Mouse (Mus musculus): Measurements from ENCODE around the gene Fgf12.

Gene Fgf12

GRCm38 (mm10) chr16:28752638-28753118, at the start of gene Fgf12:
TSS of gene Fgf12 (minus strand) at chr16:28753068.
- DNase-seq: no peak

DNA sequence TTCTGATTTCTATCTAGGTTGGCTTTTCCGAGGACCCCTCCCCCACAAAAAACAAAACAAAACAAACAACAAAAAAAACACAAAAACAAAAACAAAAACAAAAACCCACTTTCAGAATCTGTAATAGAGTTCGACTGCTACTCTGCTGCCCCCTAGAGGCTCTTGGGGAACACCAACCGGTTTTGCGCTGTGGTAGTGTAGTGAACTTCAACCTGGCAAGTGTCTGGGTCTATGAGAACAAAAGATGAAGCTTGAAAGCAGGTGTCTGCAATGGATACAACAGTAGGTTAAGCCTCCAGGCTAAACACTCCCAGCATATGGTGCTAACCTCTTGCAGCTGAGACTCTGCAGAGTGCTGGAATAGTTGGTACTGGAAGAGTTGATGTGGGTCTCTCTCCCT, 40.2 kb upstream of the Fgf12 start:
- peak; percentile 18 for DNase-seq

DNA sequence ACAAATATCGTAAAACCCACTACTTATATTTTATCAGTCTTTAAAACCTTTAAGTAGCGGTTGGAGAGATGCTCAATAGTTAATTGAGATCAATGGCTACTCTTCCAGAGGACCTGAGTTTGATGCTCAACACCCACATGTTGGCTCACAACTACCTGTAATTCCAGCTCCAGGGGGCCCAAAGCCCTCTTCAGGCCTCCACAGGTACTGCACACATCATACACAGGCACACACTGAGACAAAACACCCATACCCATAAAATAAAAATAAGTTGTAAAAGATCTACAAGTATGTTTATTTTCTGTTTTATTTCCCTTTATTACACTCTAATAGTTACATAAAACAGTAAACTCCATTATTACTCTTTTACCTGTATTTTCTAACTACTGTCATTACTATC, 17.4 kb upstream of the Fgf12 start:
- DNase-seq: no peak

DNA sequence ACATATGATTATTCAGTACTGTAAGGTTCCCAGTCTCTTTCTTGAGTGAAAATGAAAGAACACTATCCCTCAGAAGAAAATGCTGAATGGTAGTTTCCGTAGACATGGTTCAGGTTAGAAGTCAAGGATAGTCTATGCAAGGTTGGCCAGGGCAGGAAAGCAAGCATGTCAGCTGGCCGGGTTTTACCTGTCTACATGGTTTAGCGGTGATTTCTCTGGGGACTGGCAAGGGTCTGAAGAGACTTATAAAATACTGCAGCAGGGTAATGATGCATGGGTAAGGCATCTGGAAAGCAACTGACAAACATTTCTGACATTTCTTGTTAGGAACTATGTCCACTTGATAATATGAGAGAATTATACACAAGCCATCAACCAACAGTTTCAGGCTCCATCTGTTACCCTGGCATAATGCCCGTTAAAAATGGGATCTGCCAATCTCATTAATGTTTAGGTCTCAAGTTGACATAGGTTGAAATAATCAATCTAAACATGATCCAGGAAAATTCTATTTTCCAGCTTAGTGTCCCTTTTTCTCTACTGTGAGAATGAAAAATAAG, 8.6 kb upstream of the Fgf12 start:
- DNase-seq: no peak

DNA sequence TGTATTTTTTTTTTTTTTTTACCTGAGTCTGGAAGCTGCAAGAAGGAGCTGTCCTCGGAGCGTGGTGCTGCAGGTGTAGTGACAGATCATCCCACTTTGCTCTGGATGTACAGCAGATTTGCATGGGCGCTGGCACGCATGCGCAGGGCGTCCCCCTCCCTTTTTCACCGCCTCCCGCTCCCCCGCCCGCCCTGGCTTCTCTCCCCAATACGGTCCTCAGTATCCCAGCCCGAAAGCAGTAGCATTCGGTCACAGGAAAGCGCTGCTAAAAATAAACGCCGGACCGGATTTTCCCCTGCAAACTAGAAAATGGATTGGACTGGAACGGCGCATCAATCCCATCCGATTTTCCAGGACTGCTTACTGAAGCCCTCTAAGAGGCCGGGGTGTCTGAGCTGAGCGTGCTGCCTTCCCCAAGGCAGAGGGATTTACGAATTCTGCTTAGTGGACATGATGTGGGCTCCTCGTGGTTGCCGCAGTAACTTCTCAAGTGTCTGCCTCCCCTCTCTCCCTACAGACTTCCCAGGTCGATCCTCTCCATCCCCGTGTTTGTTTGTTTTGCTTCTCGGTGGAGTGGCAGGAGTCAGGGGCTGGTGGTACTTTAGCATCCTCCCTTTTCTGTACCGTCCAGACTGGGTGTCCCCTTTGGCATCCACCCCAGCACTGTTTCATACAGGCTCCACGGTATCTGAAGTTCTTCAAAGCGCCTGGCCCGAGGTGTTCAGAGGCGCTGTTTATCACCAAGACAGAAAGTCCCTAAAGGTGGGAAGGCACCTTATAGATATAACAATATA, 453 bp upstream of the Fgf12 start:
- peak; percentile 70 for DNase-seq

DNA sequence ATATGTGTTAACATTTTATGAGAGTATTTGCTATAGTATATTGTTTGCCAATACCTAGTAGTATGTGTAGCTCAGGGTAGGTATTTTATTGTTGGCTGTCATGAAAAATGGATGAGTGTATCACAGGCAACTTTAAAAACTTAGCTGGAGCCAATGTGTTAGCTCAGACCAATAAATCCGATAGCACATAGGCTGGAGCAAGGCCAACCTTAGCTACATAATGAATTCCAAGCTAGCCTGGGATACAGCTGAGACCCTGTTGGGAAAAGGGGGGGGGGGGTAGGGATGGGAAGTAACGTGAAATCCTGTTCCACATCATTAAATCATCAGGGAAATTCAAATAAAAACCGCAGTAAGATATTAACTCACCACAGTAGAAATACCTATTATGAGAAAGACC, 18.4 kb downstream of the Fgf12 start:
- DNase-seq: no peak

- DNase-seq: no peak
Observed at GRCm38 (mm10) chr16:28726792-28727191, 26.1 kb downstream of the Fgf12 start.

- DNase-seq: no peak
Observed at GRCm38 (mm10) chr16:28706623-28707022, 46.2 kb downstream of the Fgf12 start.

- no peak for DNase-seq
Observed at GRCm38 (mm10) chr16:28700346-28700745, 52.5 kb downstream of the Fgf12 start.

- DNase-seq: no peak
Observed at GRCm38 (mm10) chr16:28696851-28697250, 56.0 kb downstream of the Fgf12 start.

- no peak for DNase-seq
Observed at GRCm38 (mm10) chr16:28694113-28694899, 58.6 kb downstream of the Fgf12 start.

GRCm38 (mm10) chr16:28688861-28689385, 63.9 kb downstream of the Fgf12 start:
- no peak for DNase-seq

- DNase-seq: no peak
Observed at GRCm38 (mm10) chr16:28681625-28682024, 71.2 kb downstream of the Fgf12 start.

GRCm38 (mm10) chr16:28668815-28669347, 84.0 kb downstream of the Fgf12 start:
- DNase-seq: no peak

GRCm38 (mm10) chr16:28652640-28653039, 100.2 kb downstream of the Fgf12 start:
- no peak for DNase-seq

- DNase-seq: no peak
Observed at GRCm38 (mm10) chr16:28650589-28650988, 102.3 kb downstream of the Fgf12 start.

DNA sequence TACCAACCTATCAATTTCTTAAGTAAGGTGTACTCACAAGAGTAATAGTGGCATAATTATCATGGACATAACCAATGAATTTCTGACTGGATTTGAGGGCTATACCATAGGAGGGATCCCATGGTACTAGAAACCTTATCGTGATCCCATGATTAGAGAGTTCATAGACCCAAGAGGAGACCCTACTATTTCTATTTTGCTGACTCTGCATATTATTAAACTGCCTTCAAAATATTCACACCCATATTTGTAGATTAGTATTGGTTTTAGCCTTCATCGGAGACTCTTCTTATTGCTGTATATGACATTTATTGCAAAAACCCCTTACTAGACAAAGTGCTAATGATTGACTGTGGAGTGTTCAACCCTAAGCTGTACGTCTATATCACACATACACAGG, 107.8 kb downstream of the Fgf12 start:
- DNase-seq: no peak

- DNase-seq: no peak
Observed at GRCm38 (mm10) chr16:28631721-28632120, 121.1 kb downstream of the Fgf12 start.

- DNase-seq: no peak
Observed at GRCm38 (mm10) chr16:28630771-28631484, 121.9 kb downstream of the Fgf12 start.

DNA sequence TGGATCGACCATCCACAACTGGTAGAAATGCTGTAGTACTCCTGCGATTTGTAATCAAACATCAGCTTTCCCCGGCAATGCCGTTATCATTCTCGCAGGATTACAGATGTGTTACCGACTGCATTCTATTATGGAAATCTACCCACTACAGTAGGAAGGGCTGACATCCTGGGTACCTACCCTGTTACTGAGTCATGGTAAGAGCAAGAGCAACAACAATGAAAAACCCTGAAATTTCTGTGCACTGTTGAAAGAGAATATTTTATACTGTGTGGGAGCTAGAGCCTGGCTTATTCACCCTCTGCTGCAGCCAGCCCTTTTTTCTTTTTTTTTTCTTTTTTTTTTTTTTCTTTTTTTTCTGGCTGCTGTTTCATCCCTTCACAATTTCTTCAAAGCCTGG, 126.6 kb downstream of the Fgf12 start:
- no peak for DNase-seq

GRCm38 (mm10) chr16:28625689-28626088, 127.2 kb downstream of the Fgf12 start:
- no peak for DNase-seq

DNA sequence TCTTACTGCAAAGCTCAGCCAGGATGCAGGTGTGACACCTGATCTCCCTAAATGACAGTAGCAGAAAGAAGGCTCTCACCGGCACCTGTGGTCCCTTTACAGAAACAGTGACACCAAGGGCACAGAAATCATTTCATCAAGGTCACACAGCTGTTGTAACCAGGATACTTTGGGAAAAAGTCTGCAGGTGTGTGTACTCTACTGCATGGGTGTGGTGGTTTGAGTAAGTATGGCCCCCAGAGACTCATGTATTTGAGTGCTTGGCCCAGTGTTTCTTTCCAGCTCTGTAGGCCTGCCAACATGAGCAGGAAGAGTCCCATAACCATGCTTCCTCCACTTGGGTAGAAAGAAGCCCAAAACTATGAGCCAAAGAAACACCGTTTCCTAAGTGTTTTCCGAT, 138.5 kb downstream of the Fgf12 start:
- no peak for DNase-seq

Measured in liver (tissue).